Mouse (Mus musculus) mature B cell (primary cell): ENCODE measurements around the gene Hdac9.

Source experiments
- in situ Hi-C: fragments of 300-500 bp; cut with MboI; formaldehyde crosslinking; loops from 2 replicates; pipeline ENCODE4 v1.14.3; 2019

The Hdac9 gene

DNA sequence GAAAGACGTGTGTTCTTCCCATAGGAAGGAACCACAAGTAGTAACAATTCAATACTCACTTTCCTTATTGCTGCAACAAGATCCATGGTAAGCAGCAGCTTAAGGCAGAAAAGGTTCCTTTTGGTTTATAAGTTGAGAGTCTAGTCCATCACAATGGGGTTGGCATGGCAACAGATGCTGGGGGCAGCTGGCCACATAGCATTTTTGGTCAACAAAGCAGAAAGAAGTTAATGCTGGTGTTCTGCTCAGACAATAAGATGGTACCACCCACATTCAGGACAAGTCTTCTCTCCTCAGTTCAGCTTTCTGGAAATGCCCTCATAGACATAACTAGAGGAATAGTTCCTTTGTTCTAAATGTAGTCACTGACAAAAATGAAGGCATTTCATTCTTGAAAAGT is at the start of gene Hdac9:
Gene Hdac9 (minus strand): TSS at position 101 of the 400 bp plus-strand sequence.
- in situ Hi-C loops, result no loop called here

- in situ Hi-C loops, result no loop called here
These were observed 32.3 kb upstream of the Hdac9 start for GRCm38 (mm10) chr12:34949066-34949706.

GRCm38 (mm10) chr12:34937918-34938317 is 21.0 kb upstream of the Hdac9 start:
- in situ Hi-C loops, result no loop called here

DNA sequence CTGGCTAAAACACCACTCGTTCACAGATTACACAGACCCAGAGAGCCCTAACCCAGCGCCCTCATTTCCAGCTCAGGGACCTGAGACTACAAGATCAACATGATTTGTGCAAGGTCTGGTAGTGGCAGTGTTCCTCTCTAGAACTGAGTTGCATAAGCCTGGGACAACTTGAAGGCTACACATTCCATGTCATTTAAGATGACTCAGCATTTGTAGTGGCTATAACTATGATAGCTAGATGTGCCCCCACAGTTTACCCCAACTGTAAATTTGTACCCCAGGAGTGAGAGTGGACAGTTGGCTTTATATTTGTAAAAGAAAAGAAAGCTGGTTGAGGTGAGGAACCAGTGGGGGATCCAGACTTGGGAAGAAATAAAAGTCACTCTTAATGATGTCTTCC is 8.9 kb downstream of the Hdac9 start:
- in situ Hi-C loops, result no loop called here

DNA sequence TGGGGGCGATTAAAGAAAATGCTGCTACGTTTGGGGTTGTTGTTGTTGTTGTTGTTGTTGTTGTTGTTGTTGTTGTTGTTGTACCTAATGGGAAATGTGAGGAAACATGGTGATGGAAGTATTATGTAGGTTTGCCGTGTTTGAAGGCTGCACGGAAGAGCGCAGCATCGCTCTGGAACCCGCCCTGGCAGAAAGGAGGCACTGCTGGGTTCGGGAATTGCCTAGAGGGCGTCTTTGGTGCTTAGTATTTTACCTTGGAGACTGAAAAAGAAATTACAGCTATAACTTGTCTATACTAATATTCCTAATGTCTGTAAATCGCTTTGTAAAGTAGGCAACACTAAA is 9.4 kb downstream of the Hdac9 start:
- in situ Hi-C loops, result no loop called here

DNA sequence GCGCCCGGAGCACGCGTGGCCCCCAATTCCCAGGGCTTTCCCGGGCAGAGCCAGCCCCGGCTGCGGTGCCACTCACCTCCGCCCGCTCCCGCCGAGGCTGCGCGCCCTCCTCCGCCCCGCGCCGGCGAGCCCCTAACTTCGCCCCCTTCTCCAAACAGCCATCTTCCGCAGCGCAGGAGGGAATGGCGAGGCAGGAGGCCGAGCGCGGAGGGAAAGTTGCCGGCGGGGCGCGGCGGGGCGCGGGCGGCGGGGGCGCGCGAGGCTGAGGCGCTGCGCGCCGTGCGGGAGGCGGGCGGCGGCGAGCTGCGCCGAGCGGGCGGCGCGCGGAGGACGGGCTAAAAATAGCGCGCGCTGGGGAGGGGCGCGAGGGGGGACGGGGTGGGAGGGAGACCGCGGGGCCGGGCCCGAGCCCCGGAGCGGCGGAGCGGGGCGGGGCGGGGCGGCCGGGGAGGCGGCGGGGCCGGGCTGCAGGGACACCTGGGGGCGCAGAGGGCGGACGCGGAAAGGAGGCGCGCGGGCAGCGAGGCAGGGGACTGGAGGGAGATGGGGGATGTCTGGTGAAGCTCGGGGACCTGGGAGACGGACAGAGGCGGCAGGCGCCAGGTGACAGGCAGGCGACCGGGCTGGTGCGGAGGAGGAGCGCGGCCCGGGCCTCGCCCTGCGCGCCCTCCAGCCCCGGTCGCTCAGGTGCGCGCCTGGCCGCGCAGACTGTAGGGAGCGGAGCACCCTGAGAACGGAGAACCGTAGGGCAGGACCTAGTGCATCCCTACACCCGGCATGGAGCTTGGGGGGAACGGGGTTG is 10.0 kb downstream of the Hdac9 start:
- in situ Hi-C loops, result no loop called here

- in situ Hi-C loops, result no loop called here
These were observed 10.6 kb downstream of the Hdac9 start for GRCm38 (mm10) chr12:34906376-34906703.

GRCm38 (mm10) chr12:34900241-34900640 is 16.7 kb downstream of the Hdac9 start:
- in situ Hi-C loops, result no loop called here

GRCm38 (mm10) chr12:34894867-34895266 is 22.0 kb downstream of the Hdac9 start:
- in situ Hi-C loops, result no loop called here

DNA sequence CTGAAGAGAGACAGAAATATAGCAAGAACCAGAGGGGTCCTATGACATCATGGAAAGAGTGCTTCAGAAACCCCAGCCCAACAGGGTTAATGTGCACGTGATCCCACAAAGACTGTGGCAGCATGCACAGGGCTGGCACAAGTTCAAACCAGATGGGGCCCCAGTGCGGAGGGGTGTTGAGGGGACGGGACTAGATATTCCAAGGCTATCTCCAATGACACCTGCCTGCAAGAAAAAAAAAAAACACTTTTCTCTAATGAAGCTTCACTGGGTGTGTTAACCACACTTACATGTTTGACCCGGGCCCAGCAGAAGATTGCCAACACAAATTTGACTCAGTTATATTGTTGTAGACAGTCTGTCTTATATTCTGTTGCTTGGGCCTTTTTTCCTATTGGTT is 28.2 kb downstream of the Hdac9 start:
- in situ Hi-C loops, result no loop called here

- in situ Hi-C loops, result no loop called here
These were observed 42.0 kb downstream of the Hdac9 start for GRCm38 (mm10) chr12:34874926-34875325.

DNA sequence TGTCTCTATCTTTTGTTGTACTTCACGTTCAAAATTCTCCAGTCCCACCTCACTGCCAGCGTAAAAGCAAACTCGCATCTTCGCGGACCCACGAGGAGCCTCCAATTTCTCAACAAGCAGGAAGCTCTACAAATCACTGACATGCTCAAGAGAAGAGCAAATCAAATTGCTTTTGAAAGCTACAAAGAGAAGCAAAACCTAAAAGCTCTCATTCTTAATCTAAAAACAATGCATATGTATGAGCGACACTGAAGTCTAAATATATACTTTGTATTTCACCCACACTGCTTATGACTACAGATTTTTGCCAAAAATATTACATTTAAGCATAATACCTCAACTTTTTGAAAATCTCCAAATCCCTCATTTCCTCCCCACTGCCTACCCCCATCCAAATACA is 45.9 kb downstream of the Hdac9 start:
- in situ Hi-C loops, result no loop called here

DNA sequence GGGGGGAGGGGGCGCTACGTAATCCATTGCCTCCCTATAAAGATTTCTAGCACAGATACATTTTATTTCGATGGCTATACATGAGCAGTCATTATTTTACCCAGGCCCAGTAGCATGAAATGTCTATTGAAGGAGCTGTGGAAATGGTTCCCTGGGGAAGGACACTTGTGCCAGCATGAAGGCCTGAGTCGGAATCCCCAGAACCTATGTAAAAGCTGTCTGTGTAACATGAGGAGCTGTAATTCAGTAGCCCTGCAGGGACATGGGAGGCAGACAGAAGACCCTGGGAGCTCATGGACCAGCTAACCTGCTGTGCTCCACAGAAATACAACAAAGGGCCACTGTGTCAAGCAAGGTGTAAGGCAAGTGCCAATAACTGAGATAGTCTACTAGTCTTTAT is 75.7 kb downstream of the Hdac9 start:
- in situ Hi-C loops, result no loop called here

DNA sequence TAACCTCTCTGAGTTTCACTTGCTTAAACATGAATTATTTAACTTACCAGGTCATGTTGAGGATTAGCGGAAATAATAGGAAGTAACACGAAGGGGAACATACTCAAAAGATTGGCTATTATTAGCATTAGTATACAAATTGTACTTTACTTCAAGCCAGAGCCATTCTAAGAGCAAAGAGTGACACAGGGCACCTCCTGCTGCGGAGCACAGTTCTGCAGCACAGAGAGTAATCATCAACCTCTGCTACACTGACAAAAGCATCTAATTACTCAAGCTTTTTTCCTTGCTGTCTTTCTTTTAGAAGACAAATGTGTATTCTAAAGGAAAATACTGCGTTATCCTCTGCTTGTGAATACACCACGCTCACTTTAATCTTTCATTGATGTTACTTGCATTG is 79.6 kb downstream of the Hdac9 start:
- in situ Hi-C loops, result no loop called here

DNA sequence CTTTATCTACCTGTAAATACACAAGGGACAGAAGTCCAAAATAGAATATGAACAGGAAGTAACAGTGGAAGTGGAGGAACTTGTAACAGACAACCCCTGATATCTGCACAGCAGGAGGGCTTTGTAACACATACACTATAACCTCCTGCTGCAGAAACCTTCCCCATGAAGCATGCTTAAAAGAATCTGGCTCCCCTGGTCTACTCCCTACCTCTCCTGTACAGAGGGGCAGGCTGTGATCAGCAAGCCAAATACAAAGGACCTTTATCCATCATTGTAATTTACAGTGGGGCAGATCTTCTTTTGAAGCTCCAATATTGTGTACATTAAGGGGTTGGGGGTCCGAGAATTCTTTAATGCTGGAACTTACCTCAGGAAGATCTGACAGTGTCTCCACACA is 80.0 kb downstream of the Hdac9 start:
- in situ Hi-C loops, result no loop called here

DNA sequence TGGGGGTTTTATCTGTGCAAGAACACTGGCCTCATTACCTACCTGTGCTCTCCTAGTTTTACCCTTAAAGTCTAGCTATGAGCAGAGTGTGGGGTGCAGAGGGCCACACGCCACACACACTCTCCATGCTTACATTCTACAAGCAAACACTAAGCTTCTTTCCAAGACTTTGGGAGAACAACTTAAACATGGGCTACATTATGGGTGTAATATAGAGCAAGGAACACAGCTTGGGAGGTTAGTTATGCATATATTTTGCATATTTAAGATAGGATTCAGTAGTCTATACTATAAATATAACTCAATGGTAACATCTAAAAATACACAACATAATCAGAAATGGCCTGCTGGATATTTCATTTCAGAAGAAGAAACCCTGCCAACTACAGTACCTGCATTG is 80.8 kb downstream of the Hdac9 start:
- in situ Hi-C loops, result no loop called here

- in situ Hi-C loops, result no loop called here
These were observed 81.4 kb downstream of the Hdac9 start for GRCm38 (mm10) chr12:34835493-34835892.

- in situ Hi-C loops, result no loop called here
These were observed 88.2 kb downstream of the Hdac9 start for GRCm38 (mm10) chr12:34828684-34829083.

DNA sequence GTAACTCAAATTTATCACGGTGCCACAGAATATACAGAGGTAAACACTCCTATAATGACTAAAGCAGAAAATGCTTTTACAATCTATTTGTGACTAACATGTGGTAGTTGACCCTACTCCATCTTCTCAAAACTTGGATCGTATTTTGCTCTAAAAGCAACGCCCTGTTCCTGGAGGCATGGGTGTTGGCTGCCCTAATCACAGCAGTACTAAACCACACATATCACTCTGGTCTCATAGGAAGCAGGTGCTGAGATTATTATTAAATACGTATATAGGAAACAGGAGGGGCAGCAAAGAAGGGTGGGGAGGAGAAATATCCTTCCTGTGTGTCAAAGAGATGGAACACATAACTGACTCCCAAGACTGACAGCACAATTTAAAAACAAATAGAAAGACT is 90.0 kb downstream of the Hdac9 start:
- in situ Hi-C loops, result no loop called here

GRCm38 (mm10) chr12:34820229-34820628 is 96.7 kb downstream of the Hdac9 start:
- in situ Hi-C loops, result no loop called here

DNA sequence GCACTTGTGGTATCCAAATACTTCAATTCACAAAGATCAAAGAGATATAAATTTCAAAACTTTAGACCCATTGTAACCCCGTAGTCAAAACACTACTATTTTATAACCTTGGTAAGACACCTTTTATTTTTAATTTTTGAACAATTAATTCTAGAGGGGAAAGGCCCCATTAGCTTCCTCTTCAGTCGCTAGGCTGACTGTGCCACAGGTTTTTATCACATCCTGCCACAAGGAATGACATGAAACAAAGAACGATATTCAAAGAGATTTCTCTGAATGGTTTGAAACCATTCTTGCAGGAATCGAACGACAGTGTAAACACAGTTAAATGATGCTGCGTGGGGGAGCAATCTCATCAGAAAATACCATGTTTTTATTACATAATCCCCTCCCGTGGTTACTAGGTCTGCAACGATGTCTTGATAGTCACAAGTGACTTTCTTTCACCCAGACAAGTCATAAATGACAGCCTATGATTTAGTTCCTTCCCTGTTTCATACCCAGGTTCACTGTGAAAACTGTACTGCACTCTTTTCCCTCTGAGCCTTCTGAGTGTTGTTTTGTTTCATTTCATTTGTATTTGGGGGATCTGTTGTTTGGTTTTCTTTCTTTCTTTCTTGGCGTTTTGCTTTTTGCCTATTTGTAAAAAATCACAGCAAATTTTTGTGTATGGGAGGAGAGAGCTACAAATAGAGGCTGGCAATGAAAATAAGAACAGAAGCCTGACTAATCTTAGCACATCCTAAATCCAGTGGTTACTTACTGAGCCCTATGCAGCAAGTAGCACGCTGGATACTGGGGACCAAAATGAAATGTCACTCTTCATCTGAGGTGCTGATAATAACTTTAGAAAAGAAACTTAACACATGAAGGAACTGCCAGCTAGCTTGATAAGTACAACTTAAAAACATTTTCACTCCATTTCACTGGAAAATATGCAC is 105.0 kb downstream of the Hdac9 start:
- in situ Hi-C loops, result no loop called here

- in situ Hi-C loops, result no loop called here
These were observed 106.7 kb downstream of the Hdac9 start for GRCm38 (mm10) chr12:34810221-34810620.

GRCm38 (mm10) chr12:34808180-34808579 is 108.7 kb downstream of the Hdac9 start:
- in situ Hi-C loops, result no loop called here
